Mouse (Mus musculus): Measurements from ENCODE around the gene Ccdc38.

The Ccdc38 gene

GRCm38 (mm10) chr10:93610896-93611295, 70.5 kb downstream of the Ccdc38 start:
- DNase-seq (ENCODE audit: low spot score): no peak

- peak; percentile 9 for DNase-seq (ENCODE audit: low spot score)
Observed at GRCm38 (mm10) chr10:93611419-93612007, 71.1 kb downstream of the Ccdc38 start.

GRCm38 (mm10) chr10:93614850-93615249, 74.4 kb downstream of the Ccdc38 start:
- no peak for DNase-seq (ENCODE audit: low spot score)

- DNase-seq (ENCODE audit: low spot score): no peak
Observed at GRCm38 (mm10) chr10:93620438-93621179, 80.2 kb downstream of the Ccdc38 start.

- peak; percentile 76 for DNase-seq (ENCODE audit: low spot score)
Observed at GRCm38 (mm10) chr10:93623725-93624124, 83.3 kb downstream of the Ccdc38 start.

- no peak for DNase-seq (ENCODE audit: low spot score)
Observed at GRCm38 (mm10) chr10:93624151-93624550, 83.7 kb downstream of the Ccdc38 start.

- no peak for DNase-seq (ENCODE audit: low spot score)
Observed at GRCm38 (mm10) chr10:93630310-93630709, 89.9 kb downstream of the Ccdc38 start.

- DNase-seq (ENCODE audit: low spot score): no peak
Observed at GRCm38 (mm10) chr10:93632086-93632485, 91.7 kb downstream of the Ccdc38 start.

- DNase-seq (ENCODE audit: low spot score): no peak
Observed at GRCm38 (mm10) chr10:93633563-93633962, 93.1 kb downstream of the Ccdc38 start.
